Mouse (Mus musculus) testis, adult 2 months (tissue): Measurements from ENCODE around the gene Fndc3a.

ENCODE experiments used
- CTCF ChIP-seq: fragments of 200-500 bp; IDR thresholded peaks from 2 replicates; pipeline ENCODE4 v1.5.1; 2012; ENCODE audit warnings: low read depth, mild to moderate bottlenecking, inconsistent platforms, low read length, moderate library complexity; ENCODE audit not compliant: control insufficient read depth, insufficient read depth, insufficient replicate concordance
- POLR2A ChIP-seq: fragments of 200-500 bp; IDR thresholded peaks from 2 replicates; pipeline ENCODE4 v1.6.1; 2012; ENCODE audit warnings: low read depth, mild to moderate bottlenecking, inconsistent platforms, low read length, moderate library complexity; ENCODE audit not compliant: control insufficient read depth

DNA sequence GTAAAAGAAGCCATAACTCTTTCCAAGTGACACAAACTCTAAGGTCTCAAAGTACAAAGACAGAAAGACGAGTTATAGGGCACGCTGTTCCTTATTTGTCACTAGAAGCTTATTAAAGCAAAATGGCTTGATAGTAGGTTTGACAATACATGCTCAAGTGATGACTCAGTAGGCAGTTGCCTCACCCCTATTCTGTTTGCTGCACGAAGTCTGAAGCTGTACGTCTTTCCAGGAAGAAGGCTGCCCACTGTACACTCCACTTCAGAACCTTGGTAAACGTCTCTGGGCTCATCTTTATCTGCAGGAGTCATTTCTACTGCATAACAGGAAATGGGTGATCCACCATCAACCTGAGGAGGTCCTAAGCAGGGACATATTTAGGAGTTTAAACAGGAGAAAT, 151.0 kb downstream of the Fndc3a start:
- TF ChIP-seq POLR2A = no peak
- no peak for TF ChIP-seq CTCF
